Mouse (Mus musculus) megakaryocyte, adult 5-6 weeks (primary cell): Measurements from ENCODE around the gene Coq9. TPM values are rescaled to one million over a fixed set of nuclear protein-coding genes. Genes with fewer than 3 reads are reported as not detected.

Source experiments
- total RNA-seq, 2 experiments: library from RNA; stranded (forward) in 1 of 2; stranded (reverse) in 1 of 2; fragments of 153-499, 151-499 nt in 1 of 2; fragments of 221-1000, 200-1000 nt in 1 of 2; gene quantifications; 2 replicates each; pipeline versions ENCODE4 v1.2.3 to v1.2.4; 2015 to 2017

Coq9 gene
- total RNA-seq, 2 experiments from 2014 or later, result 12.8 to 24.8 TPM

Other genes starting within 250 kb of the Coq9 start
- gene Rspry1, start 236.4 kb upstream of the Coq9 start, total RNA-seq (2015), result 31.8 and 36.4 TPM in 2 replicates
- 34.2 and 35.3 TPM in 2 replicates for gene Rspry1, start 236.4 kb upstream of the Coq9 start, total RNA-seq (2017)
- gene Fam192a, start 236.3 kb upstream of the Coq9 start, total RNA-seq (2015), result 27.8 and 33.4 TPM in 2 replicates
- 93.2 and 103 TPM in 2 replicates for gene Fam192a, start 236.3 kb upstream of the Coq9 start, total RNA-seq (2017)
- gene Arl2bp, start 171.7 kb upstream of the Coq9 start, total RNA-seq (2015), result 33.7 and 43.6 TPM in 2 replicates
- gene Arl2bp, start 171.7 kb upstream of the Coq9 start, total RNA-seq (2017), result 79.9 and 111 TPM in 2 replicates
- not detected in 2 replicates for gene Pllp, start 142.0 kb upstream of the Coq9 start, total RNA-seq (2015)
- not detected in 2 replicates for gene Pllp, start 142.0 kb upstream of the Coq9 start, total RNA-seq (2017)
- not detected in 2 replicates for gene Ccl22, start 92.7 kb upstream of the Coq9 start, total RNA-seq (2015)
- not detected in 2 replicates for gene Ccl22, start 92.7 kb upstream of the Coq9 start, total RNA-seq (2017)
- gene Cx3cl1, start 66.3 kb upstream of the Coq9 start, total RNA-seq (2015), result 0.13 and 0.18 TPM in 2 replicates
- gene Cx3cl1, start 66.3 kb upstream of the Coq9 start, total RNA-seq (2017), result not detected in 2 replicates
- 2.4 TPM in 1 of 2 replicates, not detected in the other for gene Ccl17, start 27.9 kb upstream of the Coq9 start, total RNA-seq (2015)
- 1.4 TPM in 1 of 2 replicates, not detected in the other for gene Ccl17, start 27.9 kb upstream of the Coq9 start, total RNA-seq (2017)
- gene Ciapin1, start within 50 bp of the Coq9 start, total RNA-seq (2015), result 13.0 and 28.9 TPM in 2 replicates
- gene Ciapin1, start within 50 bp of the Coq9 start, total RNA-seq (2017), result 13.5 and 19.5 TPM in 2 replicates
- gene Polr2c, start 19.1 kb downstream of the Coq9 start, total RNA-seq (2015), result 44.1 and 46.4 TPM in 2 replicates
- gene Polr2c, start 19.1 kb downstream of the Coq9 start, total RNA-seq (2017), result 40.3 and 43.5 TPM in 2 replicates
- 0.75 TPM in 1 of 2 replicates, not detected in the other for gene Dok4, start 38.0 kb downstream of the Coq9 start, total RNA-seq (2015)
- 0.69 and 0.92 TPM in 2 replicates for gene Dok4, start 38.0 kb downstream of the Coq9 start, total RNA-seq (2017)
- 1.8 and 3.3 TPM in 2 replicates for gene Ccdc102a, start 79.8 kb downstream of the Coq9 start, total RNA-seq (2015)
- 9.1 and 10.7 TPM in 2 replicates for gene Ccdc102a, start 79.8 kb downstream of the Coq9 start, total RNA-seq (2017)
- gene Adgrg5, start 85.4 kb downstream of the Coq9 start, total RNA-seq (2015), result 0.58 and 2.4 TPM in 2 replicates
- 0.45 and 1.2 TPM in 2 replicates for gene Adgrg5, start 85.4 kb downstream of the Coq9 start, total RNA-seq (2017)
- 7.3 and 7.8 TPM in 2 replicates for gene Adgrg1, start 136.4 kb downstream of the Coq9 start, total RNA-seq (2015)
- gene Adgrg1, start 136.4 kb downstream of the Coq9 start, total RNA-seq (2017), result 2.8 and 14.0 TPM in 2 replicates
- 15.5 and 21.6 TPM in 2 replicates for gene Adgrg3, start 179.4 kb downstream of the Coq9 start, total RNA-seq (2015)
- gene Adgrg3, start 179.4 kb downstream of the Coq9 start, total RNA-seq (2017), result 28.8 and 38.7 TPM in 2 replicates
- gene Drc7, start 216.8 kb downstream of the Coq9 start, total RNA-seq (2015), result 0.38 and 0.52 TPM in 2 replicates
- gene Drc7, start 216.8 kb downstream of the Coq9 start, total RNA-seq (2017), result 0.18 and 0.33 TPM in 2 replicates
- gene Katnb1, start 242.9 kb downstream of the Coq9 start, total RNA-seq (2015), result 3.7 and 6.7 TPM in 2 replicates
- gene Katnb1, start 242.9 kb downstream of the Coq9 start, total RNA-seq (2017), result 15.6 and 21.8 TPM in 2 replicates